Mouse (Mus musculus) limb, embryonic 14.5 days (tissue): ENCODE measurements around the gene Maml3. TPM values are rescaled to one million over a fixed set of nuclear protein-coding genes. Genes with fewer than 3 reads are reported as not detected.

Experiments used
- ATAC-seq: fragments of 200-750 bp; cut with Nextera tagmentation; 2 replicates; pipeline ENCODE4 v1.8.0; 2017; ENCODE audit warnings: low read depth, moderate number of reproducible peaks, moderate TSS enrichment; ENCODE audit not compliant: low FRiP score
- DNase-seq: peaks from one replicate; pipeline ENCODE4 v3.0.0-alpha.2; 2015; ENCODE audit warnings: low spot score
- H3K27ac ChIP-seq: fragments of 300-500 bp; sonication (generic); replicated peaks from 2 replicates; pipeline ENCODE4 v1.5.1; 2014; ENCODE audit warnings: low read depth, mild to moderate bottlenecking, low read length, moderate library complexity, mixed read lengths
- H3K27me3 ChIP-seq: fragments of 300-500 bp; sonication (generic); 2 replicates; pipeline ENCODE4 v1.6.1; 2014; ENCODE audit warnings: low read length, mixed read lengths; ENCODE audit not compliant: control insufficient read depth, insufficient read depth
- H3K36me3 ChIP-seq: fragments of 300-500 bp; sonication (generic); 2 replicates; pipeline ENCODE4 v1.6.1; 2014; ENCODE audit warnings: mild to moderate bottlenecking, low read length, moderate library complexity, mixed read lengths; ENCODE audit not compliant: control insufficient read depth, insufficient read depth
- H3K4me1 ChIP-seq: fragments of 300-500 bp; sonication (generic); 2 replicates; pipeline ENCODE4 v1.6.1; 2014; ENCODE audit warnings: antibody characterized with exemption, low read length, mixed read lengths; ENCODE audit not compliant: control insufficient read depth, insufficient read depth
- H3K4me2 ChIP-seq: fragments of 300-500 bp; sonication (generic); replicated peaks from 2 replicates; pipeline ENCODE4 v1.6.1; 2014; ENCODE audit warnings: low read depth, mild to moderate bottlenecking, low read length, moderate library complexity; ENCODE audit not compliant: severe bottlenecking
- H3K4me3 ChIP-seq: fragments of 300-500 bp; sonication (generic); replicated peaks from 2 replicates; pipeline ENCODE4 v1.5.1; 2014; ENCODE audit warnings: low read length
- H3K9ac ChIP-seq: fragments of 300-500 bp; sonication (generic); 2 replicates; pipeline ENCODE4 v1.6.1; 2014; ENCODE audit warnings: mild to moderate bottlenecking, low read depth, low read length, moderate library complexity; ENCODE audit not compliant: severe bottlenecking
- H3K9me3 ChIP-seq: fragments of 300-500 bp; sonication (generic); 2 replicates; pipeline ENCODE4 v1.6.1; 2016; ENCODE audit warnings: low read length; ENCODE audit not compliant: control insufficient read depth
- POLR2A ChIP-seq: fragments of 200-500 bp; IDR thresholded peaks from 2 replicates; pipeline ENCODE4 v1.8.0; 2012; ENCODE audit warnings: inconsistent platforms, mild to moderate bottlenecking, moderate library complexity, borderline replicate concordance; ENCODE audit not compliant: insufficient read depth, insufficient read length; ENCODE audit errors: extremely low read depth
- WGBS: fragments of 180-500 bp; shearing (Covaris S2); extraction: QIAGEN DNeasy Blood & Tissue Kit; methylation state at CpG from one replicate; pipeline ENCODE4 v1.1.7; 2014; 5-methylcytosine and 5-hydroxymethylcytosine counted together
- polyA plus RNA-seq, 2 experiments: library from polyadenylated mRNA; depleted of rRNA in 1 of 2; stranded (reverse) in 1 of 2; unstranded in 1 of 2; fragments of >200 nt; fragmentation: Nextera tagmentation in 1 of 2; extraction: Ambion mirVana in 1 of 2; gene quantifications; 2 replicates each; pipeline versions ENCODE4 v1.2.1 to v1.2.3; 2012 to 2014

Gene Maml3
- polyA plus RNA-seq, 2 experiments, result 5.4 to 5.6 TPM

GRCm38 (mm10) chr3:51868857-51869256 is 236.0 kb downstream of the Maml3 start:
- whole genome bisulfite sequencing, result 37% methylated on average over 5 of the region's 5 CpGs
- Histone ChIP-seq H3K4me1 (peaks cover 7% of the 10 kb centered on the region; the same call in 1 of the 2 replicates), H3K4me3 (no peak overlapping the region), H3K4me2 (no peak overlapping the region), H3K27me3 (no peaks in the 10 kb centered on the region), H3K9me3 (no peaks in the 10 kb centered on the region), H3K27ac (no peak overlapping the region), H3K36me3 (no peaks in the 10 kb centered on the region), H3K9ac (no peak overlapping the region; the same call in 1 of the 2 replicates)
- TF ChIP-seq POLR2A, result no peak
- ATAC-seq, result no peak
- DNase-seq, result no peak

GRCm38 (mm10) chr3:51866446-51866845 is 238.4 kb downstream of the Maml3 start:
- ATAC-seq, result no peak
- TF ChIP-seq POLR2A, result no peak
- H3K9me3 ChIP-seq, result no peaks in the 10 kb centered on the region
- H3K36me3 ChIP-seq, result no peaks in the 10 kb centered on the region
- H3K4me3 ChIP-seq, result no peak overlapping the region
- no peak for DNase-seq
- H3K27ac ChIP-seq, result no peak overlapping the region
- no peak overlapping the region for H3K9ac ChIP-seq
- H3K4me2 ChIP-seq, result no peak overlapping the region
- peaks cover 5% of the 10 kb centered on the region for H3K4me1 ChIP-seq
- WGBS, result 94% methylated on average over 5 of the region's 5 CpGs
- no peaks in the 10 kb centered on the region for H3K27me3 ChIP-seq

GRCm38 (mm10) chr3:51861631-51862030 is 243.2 kb downstream of the Maml3 start:
- no peak for ATAC-seq
- TF ChIP-seq POLR2A, result no peak
- H3K27me3 ChIP-seq, result no peaks in the 10 kb centered on the region
- H3K9me3 ChIP-seq, result no peaks in the 10 kb centered on the region
- H3K27ac ChIP-seq, result no peak overlapping the region
- H3K4me3 ChIP-seq, result no peak overlapping the region
- DNase-seq, result no peak
- 75% methylated on average over 9 of the region's 9 CpGs for WGBS
- H3K9ac ChIP-seq, result no peak overlapping the region
- H3K4me1 ChIP-seq, result peaks cover 5% of the 10 kb centered on the region
- H3K4me2 ChIP-seq, result no peak overlapping the region
- no peaks in the 10 kb centered on the region for H3K36me3 ChIP-seq

- no peak overlapping the region for H3K4me3 ChIP-seq
- H3K4me1 ChIP-seq, result peaks cover 5% of the 10 kb centered on the region
- no peak overlapping the region for H3K9ac ChIP-seq
- no peak overlapping the region for H3K4me2 ChIP-seq
- H3K9me3 ChIP-seq, result no peaks in the 10 kb centered on the region
- DNase-seq (no peak), ATAC-seq (no peak)
- peaks cover 9% of the 10 kb centered on the region for H3K36me3 ChIP-seq
- H3K27me3 ChIP-seq, result no peaks in the 10 kb centered on the region
- no peak for TF ChIP-seq POLR2A
- no peak overlapping the region for H3K27ac ChIP-seq
- 80% methylated on average over 7 of the region's 7 CpGs for WGBS
Measured at GRCm38 (mm10) chr3:51860458-51860857, 244.4 kb downstream of the Maml3 start.

- peaks cover 10% of the 10 kb centered on the region for H3K36me3 ChIP-seq
- no peak for TF ChIP-seq POLR2A
- H3K4me2 ChIP-seq, result no peak overlapping the region
- no peak for DNase-seq
- no peak for ATAC-seq
- no peak overlapping the region for H3K27ac ChIP-seq
- H3K4me3 ChIP-seq, result no peak overlapping the region
- no peaks in the 10 kb centered on the region for H3K9me3 ChIP-seq
- H3K27me3 ChIP-seq, result no peaks in the 10 kb centered on the region
- H3K4me1 ChIP-seq, result peaks cover 5% of the 10 kb centered on the region
- no peak overlapping the region for H3K9ac ChIP-seq
- WGBS, result 13% methylated on average over 2 of the region's 2 CpGs
Measured at GRCm38 (mm10) chr3:51859208-51859607, 245.7 kb downstream of the Maml3 start.

GRCm38 (mm10) chr3:51854152-51854551 is 250.7 kb downstream of the Maml3 start:
- WGBS, result 76% methylated on average over 10 of the region's 10 CpGs
- ATAC-seq (no peak), DNase-seq (no peak)
- no peak for TF ChIP-seq POLR2A
- Histone ChIP-seq H3K4me3 (no peak overlapping the region), H3K36me3 (peaks cover 12% of the 10 kb centered on the region), H3K9ac (no peak overlapping the region), H3K9me3 (no peaks in the 10 kb centered on the region), H3K27ac (no peak overlapping the region), H3K4me2 (no peak overlapping the region), H3K4me1 (no peaks in the 10 kb centered on the region), H3K27me3 (no peaks in the 10 kb centered on the region)
